Mouse (Mus musculus) right cerebral cortex, postnatal 25 days (tissue): ENCODE measurements around the gene Gnat2.

Source experiments
- DNase-seq: peaks from one replicate; pipeline ENCODE4 v3.0.0; 2022

The Gnat2 gene

GRCm38 (mm10) chr3:108085281-108085720, 7.3 kb upstream of the Gnat2 start:
- DNase-seq, result peak; percentile 89

DNA sequence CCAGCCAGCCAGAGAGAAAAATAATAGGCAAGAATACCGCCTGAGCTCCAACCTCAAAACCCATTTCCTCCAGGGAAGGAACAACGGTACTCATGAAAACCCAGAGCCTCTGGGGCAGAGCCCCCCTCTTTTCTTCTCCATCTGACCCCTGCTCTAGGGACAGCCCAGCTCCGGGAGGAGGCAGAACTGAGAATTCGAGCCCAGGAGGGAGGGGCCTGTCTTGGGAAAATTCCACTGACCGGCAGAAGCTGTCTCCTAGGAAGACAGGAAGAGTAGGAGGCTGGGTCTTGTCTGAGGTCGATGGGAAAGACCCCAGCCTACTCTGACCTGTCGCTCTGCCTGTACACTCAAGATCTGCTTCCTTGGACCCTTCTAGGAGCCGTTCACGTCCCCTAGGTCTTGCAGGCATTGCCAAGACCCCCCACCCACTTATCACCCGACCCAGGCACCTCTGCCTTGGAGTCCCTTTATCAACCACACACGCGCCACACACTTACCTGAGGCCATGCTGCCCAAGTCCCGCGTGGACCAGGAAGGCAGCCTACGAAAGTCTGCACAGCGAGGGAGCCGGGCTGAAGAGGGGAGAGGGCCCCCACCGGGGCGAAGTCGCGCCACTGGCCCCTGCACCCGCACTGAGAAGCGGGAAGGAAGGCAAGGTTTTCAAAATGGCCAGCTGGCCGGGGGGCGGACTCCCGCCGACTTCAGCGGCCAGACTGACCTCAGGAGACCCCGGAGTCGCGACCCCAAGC, 6.7 kb upstream of the Gnat2 start:
- DNase-seq, result no peak

DNA sequence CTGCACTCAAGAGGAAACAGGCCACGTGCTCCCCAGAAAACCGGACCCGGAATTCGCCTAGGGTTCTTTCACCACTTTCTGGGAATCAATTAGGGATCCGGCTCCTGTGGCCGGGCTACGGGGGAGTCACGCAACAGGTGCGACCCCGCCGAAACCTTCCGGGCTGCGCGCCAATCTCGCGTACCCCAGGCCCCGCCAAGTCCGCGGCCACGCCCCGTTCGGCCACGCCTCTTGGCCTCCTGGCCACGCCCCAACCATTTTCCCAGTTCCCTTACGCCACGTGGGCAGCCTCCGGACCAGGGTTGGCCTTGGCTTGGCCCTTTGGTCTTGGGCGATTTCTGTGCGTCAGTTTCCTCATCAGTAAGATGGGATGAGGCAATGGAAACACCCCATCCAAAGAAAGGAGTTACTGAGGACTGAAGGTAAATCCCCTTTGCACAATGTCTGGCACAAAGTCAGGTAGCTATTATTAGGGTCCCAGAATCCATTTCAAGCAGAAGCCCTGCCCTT, 6.1 kb upstream of the Gnat2 start, which contains the start of gene Ampd2:
TSS of gene Ampd2 (minus strand) at position 182 of the 510 bp plus-strand sequence.
- no peak for DNase-seq

- DNase-seq, result no peak
Observed at GRCm38 (mm10) chr3:108087329-108087728, 5.3 kb upstream of the Gnat2 start.

GRCm38 (mm10) chr3:108088842-108089380, 3.7 kb upstream of the Gnat2 start:
- DNase-seq, result no peak

DNA sequence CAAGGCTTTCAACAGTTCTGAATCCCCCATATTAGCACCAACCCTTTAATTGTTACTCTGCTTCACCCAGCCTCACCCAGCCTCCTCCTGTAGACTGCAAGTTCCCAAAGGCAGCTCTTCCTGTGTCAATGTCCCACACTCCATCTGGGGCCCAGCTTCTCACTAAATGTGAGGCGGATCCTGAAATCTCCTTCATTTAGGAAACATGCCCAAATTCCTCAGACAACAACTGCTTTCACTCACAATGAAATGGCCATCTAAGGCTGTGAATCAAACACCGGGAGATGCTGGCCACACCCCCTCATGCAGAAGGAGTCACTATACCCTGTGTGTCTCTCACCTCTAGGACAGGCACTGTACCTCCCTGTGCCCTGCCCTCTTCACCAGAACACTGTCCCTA, 2.7 kb upstream of the Gnat2 start:
- no peak for DNase-seq

GRCm38 (mm10) chr3:108090561-108090960, 2.0 kb upstream of the Gnat2 start:
- no peak for DNase-seq

DNA sequence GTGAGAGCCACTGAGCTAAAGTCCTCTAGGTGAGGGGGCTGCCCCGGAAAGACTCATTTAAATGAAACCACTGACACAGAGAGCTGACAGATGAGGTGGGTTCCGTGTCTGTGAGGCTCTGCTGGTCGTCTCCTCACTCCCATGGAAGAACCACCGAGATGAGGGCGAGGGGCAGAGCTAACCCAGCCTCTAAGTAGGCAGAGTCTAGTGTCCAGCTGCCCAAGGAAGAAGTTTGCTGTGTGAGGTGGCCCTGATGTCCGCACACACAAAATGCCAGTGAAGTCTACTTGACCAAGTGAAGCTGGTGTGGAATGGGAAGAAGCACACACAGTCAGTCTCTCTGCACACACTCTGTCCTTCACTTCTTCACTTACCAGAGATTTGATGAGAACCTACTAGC, 559 bp upstream of the Gnat2 start:
- DNase-seq, result no peak

- no peak for DNase-seq
Observed at GRCm38 (mm10) chr3:108093306-108093705, 717 bp downstream of the Gnat2 start.

DNA sequence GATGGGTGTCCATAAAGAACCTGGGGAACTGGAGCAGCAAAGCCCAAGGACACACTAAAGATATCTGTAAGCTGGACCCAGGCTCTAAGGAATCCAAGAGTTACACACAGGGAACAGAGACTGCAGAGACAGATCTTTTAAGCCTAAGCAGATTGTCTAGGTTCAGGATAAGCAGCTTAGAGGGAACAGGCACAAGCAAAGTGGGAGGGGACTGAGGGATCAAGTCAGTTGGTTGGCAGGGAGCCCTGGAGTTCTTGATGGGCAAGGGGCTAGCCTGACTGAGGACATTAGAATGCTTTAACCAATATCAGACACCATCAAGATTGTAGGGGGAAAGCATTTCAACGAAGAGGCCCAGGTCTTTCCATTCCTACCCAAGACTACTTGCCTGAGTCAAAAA, 1.6 kb downstream of the Gnat2 start:
- DNase-seq, result no peak

GRCm38 (mm10) chr3:108094976-108095760, 2.6 kb downstream of the Gnat2 start:
- no peak for DNase-seq

GRCm38 (mm10) chr3:108096226-108096625, 3.6 kb downstream of the Gnat2 start:
- DNase-seq, result no peak

DNA sequence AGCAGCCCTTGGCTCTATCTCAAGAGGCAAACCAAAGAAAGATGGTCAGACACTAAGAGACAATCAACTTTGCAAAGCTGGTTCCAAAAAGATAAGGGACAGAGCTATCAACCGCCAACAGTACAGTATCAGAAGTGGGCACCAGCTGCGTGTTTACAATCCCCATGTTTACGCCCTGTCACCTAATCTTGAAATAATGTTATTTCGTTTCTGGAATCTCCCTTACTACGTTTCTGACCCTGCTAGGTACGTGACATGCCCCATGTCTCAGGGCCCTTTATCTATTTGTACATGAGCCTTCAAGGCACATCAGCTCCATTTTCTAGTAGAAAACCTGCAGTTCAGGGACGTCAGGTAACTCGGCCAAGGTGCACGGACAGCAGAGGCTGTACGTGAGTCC, 4.1 kb downstream of the Gnat2 start:
- no peak for DNase-seq

GRCm38 (mm10) chr3:108097656-108098055, 5.1 kb downstream of the Gnat2 start:
- no peak for DNase-seq

GRCm38 (mm10) chr3:108098316-108098715, 5.7 kb downstream of the Gnat2 start:
- no peak for DNase-seq

DNA sequence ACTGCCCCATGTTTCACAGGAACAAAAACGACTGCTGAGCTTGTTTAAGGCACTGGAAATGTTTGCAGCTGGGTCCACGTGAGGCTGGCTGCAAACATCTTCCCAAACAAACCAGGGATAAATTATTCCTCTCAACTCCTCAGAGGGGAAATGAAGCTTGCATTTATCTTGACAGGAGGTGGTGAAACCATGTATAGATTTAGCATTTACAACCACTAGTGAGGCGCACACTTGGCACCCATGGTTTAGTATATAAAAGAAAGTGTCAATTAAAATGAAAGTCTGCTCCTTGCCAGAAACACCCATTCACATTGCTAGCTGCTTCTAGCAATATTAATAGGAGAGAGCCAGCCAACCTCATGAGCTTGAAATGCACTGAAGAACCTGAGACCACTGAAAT, 9.0 kb downstream of the Gnat2 start:
- DNase-seq, result no peak

DNA sequence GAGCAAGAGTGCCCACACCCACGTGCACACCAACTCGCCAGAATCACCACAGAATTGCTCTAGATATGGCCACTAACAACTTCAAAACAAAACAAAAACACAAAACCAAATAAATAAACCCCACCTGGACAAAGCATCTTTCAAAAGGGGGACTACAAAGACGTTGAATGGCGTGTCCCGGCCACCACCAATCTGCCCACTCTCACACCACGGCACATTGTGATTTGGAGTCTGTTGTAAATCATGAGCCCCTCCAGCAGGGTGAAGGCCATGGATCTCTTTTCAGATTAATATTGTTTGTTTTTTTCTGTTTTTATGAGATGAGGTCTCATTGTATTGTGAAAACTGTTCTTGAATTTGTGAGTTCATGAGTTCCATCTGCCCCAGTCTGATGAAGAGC, 9.5 kb downstream of the Gnat2 start:
- DNase-seq, result no peak

DNA sequence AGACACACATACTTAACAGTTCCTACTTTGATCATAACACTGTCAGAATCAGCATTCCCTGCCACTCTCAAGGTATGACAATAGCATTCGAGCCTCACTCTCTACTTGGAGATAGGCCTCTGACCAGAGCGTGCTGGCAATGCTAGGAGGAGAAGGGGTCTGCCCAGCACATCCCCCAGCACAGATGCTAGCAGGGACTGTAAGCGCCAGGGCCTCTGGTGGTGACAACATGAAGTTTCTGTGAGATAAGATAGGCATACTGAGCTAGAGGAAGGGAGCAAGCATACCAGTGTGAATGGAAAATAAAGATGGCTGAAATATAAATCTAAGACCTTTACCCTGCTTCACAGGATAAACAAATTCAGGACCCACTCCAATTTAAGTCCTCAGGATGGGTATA, 12.7 kb downstream of the Gnat2 start:
- DNase-seq, result no peak

GRCm38 (mm10) chr3:108111320-108111719, 18.7 kb downstream of the Gnat2 start:
- DNase-seq, result no peak

GRCm38 (mm10) chr3:108112246-108112645, 19.7 kb downstream of the Gnat2 start:
- no peak for DNase-seq

- no peak for DNase-seq
Observed at GRCm38 (mm10) chr3:108112666-108113065, 20.1 kb downstream of the Gnat2 start.

GRCm38 (mm10) chr3:108113591-108114289, 21.2 kb downstream of the Gnat2 start:
- DNase-seq, result no peak

DNA sequence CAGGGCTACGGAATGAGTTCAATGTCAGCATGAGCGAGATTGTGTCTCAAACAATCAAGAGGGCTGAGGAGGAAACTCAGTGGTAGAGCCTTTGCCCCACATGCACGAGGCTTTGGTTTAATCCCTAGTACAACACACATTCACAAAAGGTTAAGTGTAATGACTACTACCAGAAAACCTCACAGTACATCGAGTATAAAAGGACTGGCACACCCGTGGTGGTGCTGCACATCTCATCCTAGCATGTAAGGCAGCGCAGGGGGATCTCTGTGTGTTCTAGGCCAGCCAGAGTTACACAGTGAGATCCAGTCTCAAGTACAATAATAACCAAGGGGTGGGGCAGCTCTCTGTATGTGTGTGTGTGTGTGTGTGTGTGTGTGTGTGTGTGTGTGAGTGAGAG, 24.9 kb downstream of the Gnat2 start:
- no peak for DNase-seq
